Mouse (Mus musculus) ES-Bruce4 (cell line): ENCODE measurements around the gene Scrt2. TPM values are rescaled to one million over a fixed set of nuclear protein-coding genes. Genes with fewer than 3 reads are reported as not detected.

Experiments
- H3K27ac ChIP-seq: 2 replicates; pipeline ENCODE4 v1.5.1; 2012; ENCODE audit warnings: low read length, inconsistent platforms; ENCODE audit not compliant: insufficient read depth
- H3K27me3 ChIP-seq: 2 replicates; pipeline ENCODE4 v1.6.1; 2012; ENCODE audit warnings: mild to moderate bottlenecking, low read length, inconsistent platforms; ENCODE audit not compliant: control insufficient read depth, poor library complexity, insufficient read depth, severe bottlenecking
- H3K36me3 ChIP-seq: 2 replicates; pipeline ENCODE4 v1.6.1; 2012; ENCODE audit warnings: inconsistent platforms, mild to moderate bottlenecking, low read length, moderate library complexity; ENCODE audit not compliant: control insufficient read depth, poor library complexity, insufficient read depth, severe bottlenecking
- H3K4me1 ChIP-seq: one replicate; pipeline ENCODE4 v1.8.1; 2011; ENCODE audit warnings: low read length; ENCODE audit not compliant: control insufficient read depth, insufficient read depth
- H3K4me3 ChIP-seq: 2 replicates; pipeline ENCODE4 v1.5.1; 2011; ENCODE audit warnings: low read depth, mild to moderate bottlenecking, low read length
- H3K9ac ChIP-seq: 2 replicates; pipeline ENCODE4 v1.6.1; 2012; ENCODE audit warnings: low read depth, mild to moderate bottlenecking, inconsistent platforms; ENCODE audit not compliant: poor library complexity, severe bottlenecking
- H3K9me3 ChIP-seq: replicated peaks from 2 replicates; pipeline ENCODE4 v1.6.1; 2012; ENCODE audit warnings: mild to moderate bottlenecking, low read length, inconsistent platforms; ENCODE audit not compliant: control insufficient read depth, poor library complexity, insufficient read depth, severe bottlenecking
- CTCF ChIP-seq: IDR thresholded peaks from one replicate; pipeline ENCODE4 v1.8.1; 2011; ENCODE audit warnings: low read depth, low read length
- EP300 ChIP-seq: IDR thresholded peaks from 2 replicates; pipeline ENCODE4 v1.6.1; 2011; ENCODE audit warnings: low read depth, low read length; ENCODE audit not compliant: insufficient read depth
- POLR2A ChIP-seq: IDR thresholded peaks from one replicate; pipeline ENCODE4 v1.8.1; 2011; ENCODE audit warnings: low read length; ENCODE audit not compliant: insufficient read depth
- polyA plus RNA-seq: library from polyadenylated mRNA; stranded (reverse); fragments of >200 nt; gene quantifications from 2 replicates; pipeline ENCODE4 v1.2.4, GENCODE M21; 2011; ENCODE audit warnings: low read depth; ENCODE audit not compliant: missing spikeins, insufficient read depth, insufficient read length

Scrt2 gene
- polyA plus RNA-seq, 1 experiment = 0.18 TPM

DNA sequence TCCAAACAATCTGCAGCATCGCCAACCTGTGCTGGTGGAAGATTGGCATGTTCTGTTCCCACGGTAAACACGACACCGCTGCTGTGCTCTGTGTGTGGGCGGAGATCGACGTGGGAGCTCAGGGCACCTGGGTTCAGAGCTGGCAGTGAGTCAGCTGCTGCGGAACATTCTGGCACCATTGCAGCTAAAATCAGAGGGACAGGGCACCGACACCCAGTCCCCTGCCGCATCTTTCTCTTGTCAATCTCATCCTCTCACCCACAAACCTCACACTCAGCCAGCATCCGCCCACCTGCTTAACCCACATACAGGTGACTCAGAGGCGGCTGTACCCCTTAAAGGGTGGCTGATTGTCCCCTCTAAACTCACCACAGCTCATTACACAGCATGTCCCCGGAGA lies 20.4 kb downstream of the Scrt2 start:
- H3K36me3 ChIP-seq = no peaks in the 10 kb centered on the region

GRCm38 (mm10) chr2:152102369-152102768 lies 21.0 kb downstream of the Scrt2 start:
- no peaks in the 10 kb centered on the region for H3K36me3 ChIP-seq
- TF ChIP-seq CTCF (no peak), EP300 (no peak), POLR2A (no peak)
- H3K27me3 ChIP-seq = no peaks in the 10 kb centered on the region
- no peak overlapping the region for H3K4me3 ChIP-seq
- peaks cover 3% of the 10 kb centered on the region for H3K4me1 ChIP-seq
- no peak overlapping the region for H3K9ac ChIP-seq
- no peak overlapping the region for H3K27ac ChIP-seq
- H3K9me3 ChIP-seq = no peaks in the 10 kb centered on the region

More for the DNA sequence above, 20.4 kb downstream of the Scrt2 start:
- H3K27ac ChIP-seq = no peak overlapping the region
- no peak overlapping the region for H3K9ac ChIP-seq
- H3K4me3 ChIP-seq = no peak overlapping the region
- H3K4me1 ChIP-seq = peaks cover 5% of the 10 kb centered on the region
- no peaks in the 10 kb centered on the region for H3K27me3 ChIP-seq
- H3K9me3 ChIP-seq = no peaks in the 10 kb centered on the region
- TF ChIP-seq CTCF = no peak
- TF ChIP-seq EP300 = no peak
- no peak for TF ChIP-seq POLR2A

DNA sequence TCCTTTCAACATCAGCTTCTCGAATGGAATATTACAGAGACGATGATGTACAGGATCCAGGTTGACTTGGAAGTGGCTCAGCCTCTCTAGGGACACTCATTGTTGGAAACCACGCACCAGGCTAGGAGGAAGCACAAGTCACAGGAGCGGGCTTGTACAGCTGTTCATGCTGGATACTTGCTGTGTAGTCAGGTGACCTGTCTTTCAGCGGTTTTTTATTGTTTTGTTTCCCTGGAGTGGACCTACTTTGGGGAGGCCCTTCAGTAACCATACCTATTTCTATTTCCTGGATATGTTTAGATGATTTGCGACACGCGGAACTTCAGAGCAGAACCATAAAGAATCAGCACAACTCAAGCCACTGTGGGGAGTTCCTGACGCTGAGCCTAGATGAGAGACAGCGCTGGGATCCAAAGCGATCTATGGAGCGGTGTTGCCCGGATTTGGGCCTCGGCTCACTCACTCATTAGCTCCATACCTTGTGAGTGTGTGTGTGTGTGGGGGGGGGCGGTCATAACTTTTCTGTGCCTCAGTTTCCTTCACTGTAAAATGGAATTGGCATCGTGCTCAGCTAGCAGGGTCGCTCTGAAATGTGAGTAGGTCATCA lies 23.5 kb downstream of the Scrt2 start:
- H3K4me1 ChIP-seq = no peaks in the 10 kb centered on the region
- H3K36me3 ChIP-seq = peaks cover 8% of the 10 kb centered on the region
- H3K27me3 ChIP-seq = no peaks in the 10 kb centered on the region
- H3K4me3 ChIP-seq = peak overlapping the region; percentile 62
- H3K27ac ChIP-seq = no peak overlapping the region
- TF ChIP-seq CTCF (no peak), POLR2A (no peak), EP300 (no peak)
- H3K9ac ChIP-seq = peak overlapping the region; percentile 72
- H3K9me3 ChIP-seq = no peaks in the 10 kb centered on the region

GRCm38 (mm10) chr2:152105318-152106224 lies 24.2 kb downstream of the Scrt2 start, which contains the start of gene Srxn1:
Gene Srxn1 (plus strand): TSS chr2:152105516.
- Histone ChIP-seq H3K9ac (peak within 1 kb of the TSS; percentile 72), H3K9me3 (no peaks in the 10 kb centered on the region), H3K36me3 (peaks cover 9% of the 10 kb centered on the region), H3K27ac (no peak within 1 kb of the TSS), H3K4me3 (peak within 1 kb of the TSS; percentile 62), H3K4me1 (no peaks in the 10 kb centered on the region), H3K27me3 (no peaks in the 10 kb centered on the region)
- TF ChIP-seq EP300 (peak; percentile 68), POLR2A (peak; percentile 18), CTCF (no peak)

DNA sequence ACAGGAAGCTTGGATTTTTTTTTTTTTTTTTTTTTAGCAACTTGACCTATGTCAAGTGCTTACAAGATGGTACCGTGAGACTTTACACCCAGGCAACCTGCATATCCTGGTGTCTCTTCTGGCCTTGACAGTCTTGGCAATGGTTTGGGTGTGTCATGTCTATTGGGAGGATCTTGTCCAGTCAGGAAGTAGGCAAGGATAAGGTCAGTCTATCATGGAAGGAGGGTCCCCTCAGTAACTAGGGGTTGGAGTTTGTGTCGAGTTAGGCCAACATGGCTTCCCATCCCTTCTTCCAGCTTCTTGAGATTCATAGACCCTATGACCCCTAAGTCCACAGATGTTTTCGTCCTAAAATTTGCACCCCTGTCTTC lies 24.9 kb downstream of the Scrt2 start:
- Histone ChIP-seq H3K27ac (no peak overlapping the region), H3K9me3 (no peaks in the 10 kb centered on the region), H3K4me1 (no peaks in the 10 kb centered on the region), H3K27me3 (no peaks in the 10 kb centered on the region), H3K9ac (peak overlapping the region; percentile 72), H3K36me3 (peaks cover 9% of the 10 kb centered on the region), H3K4me3 (peak overlapping the region; percentile 62)
- TF ChIP-seq CTCF (no peak), EP300 (no peak), POLR2A (no peak)

- TF ChIP-seq CTCF (no peak), POLR2A (no peak), EP300 (0 out of 2 replicates have a peak, but pooled peaks have one; percentile 22)
- no peaks in the 10 kb centered on the region for H3K27me3 ChIP-seq
- peak overlapping the region; percentile 62 for H3K4me3 ChIP-seq
These were observed 25.3 kb downstream of the Scrt2 start for GRCm38 (mm10) chr2:152106597-152106996.

More at GRCm38 (mm10) chr2:152106597-152106996, 25.3 kb downstream of the Scrt2 start:
- no peak overlapping the region for H3K27ac ChIP-seq
- H3K9me3 ChIP-seq = no peaks in the 10 kb centered on the region
- peaks cover 9% of the 10 kb centered on the region for H3K36me3 ChIP-seq
- H3K4me1 ChIP-seq = no peaks in the 10 kb centered on the region
- no peak overlapping the region for H3K9ac ChIP-seq
